Mouse (Mus musculus): Measurements from ENCODE around the gene Ttc19. TPM values are rescaled to one million over a fixed set of nuclear protein-coding genes. Genes with fewer than 3 reads are reported as not detected.
"Not testable (repeated sequence)": the region's sequence is repeated elsewhere in the genome, so short reads cannot be mapped to it uniquely, and the experiment has no call there.

Ttc19 gene
- polyA plus RNA-seq, 1 experiment from 2014 or later: 20.3 TPM

- no peak for DNase-seq (ENCODE audit: low spot score)
- Histone ChIP-seq H3K4me3 (no peak overlapping the region), H3K27me3 (ENCODE audit: insufficient read depth, poor library complexity, severe bottlenecking) (peaks cover 27% of the 10 kb centered on the region), H3K36me3 (no peaks in the 10 kb centered on the region), H3K9me3 (no peaks in the 10 kb centered on the region), H3K27ac (no peak overlapping the region), H3K4me1 (peaks cover 35% of the 10 kb centered on the region)
- 27% methylated on average over 7 of the region's 7 CpGs for WGBS
These were observed 17.3 kb upstream of the Ttc19 start for GRCm38 (mm10) chr11:62264018-62264417.

GRCm38 (mm10) chr11:62265642-62266041 is 15.6 kb upstream of the Ttc19 start:
- no peaks in the 10 kb centered on the region for H3K9me3 ChIP-seq
- no peaks in the 10 kb centered on the region for H3K36me3 ChIP-seq
- 81% methylated on average over 7 of the region's 7 CpGs for WGBS
- H3K27ac ChIP-seq: no peak overlapping the region
- DNase-seq (ENCODE audit: low spot score): no peak
- peaks cover 19% of the 10 kb centered on the region for H3K27me3 ChIP-seq (ENCODE audit: insufficient read depth, poor library complexity, severe bottlenecking)
- peaks cover 36% of the 10 kb centered on the region for H3K4me1 ChIP-seq
- H3K4me3 ChIP-seq: no peak overlapping the region

GRCm38 (mm10) chr11:62266466-62267214 is 14.6 kb upstream of the Ttc19 start:
- WGBS: 40% methylated on average over 17 of the region's 17 CpGs
- H3K4me1 ChIP-seq: peaks cover 37% of the 10 kb centered on the region
- no peak for DNase-seq (ENCODE audit: low spot score)
- H3K27me3 ChIP-seq (ENCODE audit: insufficient read depth, poor library complexity, severe bottlenecking): peaks cover 12% of the 10 kb centered on the region
- H3K4me3 ChIP-seq: no peak overlapping the region; the same call in 1 of the 2 replicates
- no peak overlapping the region for H3K27ac ChIP-seq
- H3K9me3 ChIP-seq: no peaks in the 10 kb centered on the region
- H3K36me3 ChIP-seq: no peaks in the 10 kb centered on the region

GRCm38 (mm10) chr11:62268381-62268780 is 12.9 kb upstream of the Ttc19 start:
- no peak overlapping the region for H3K27ac ChIP-seq
- H3K36me3 ChIP-seq: no peaks in the 10 kb centered on the region
- H3K27me3 ChIP-seq (ENCODE audit: insufficient read depth, poor library complexity, severe bottlenecking): peaks cover 10% of the 10 kb centered on the region; the same call in 1 of the 2 replicates
- WGBS: 75% methylated on average over 8 of the region's 8 CpGs
- H3K4me1 ChIP-seq: peaks cover 37% of the 10 kb centered on the region
- DNase-seq (ENCODE audit: low spot score): no peak
- H3K9me3 ChIP-seq: no peaks in the 10 kb centered on the region
- no peak overlapping the region for H3K4me3 ChIP-seq

GRCm38 (mm10) chr11:62269097-62269496 is 12.2 kb upstream of the Ttc19 start:
- WGBS: 64% methylated on average over 12 of the region's 12 CpGs
- no peaks in the 10 kb centered on the region for H3K9me3 ChIP-seq
- DNase-seq (ENCODE audit: low spot score): no peak
- no peak overlapping the region for H3K27ac ChIP-seq
- peaks cover 10% of the 10 kb centered on the region; the same call in 1 of the 2 replicates for H3K27me3 ChIP-seq (ENCODE audit: insufficient read depth, poor library complexity, severe bottlenecking)
- peaks cover 31% of the 10 kb centered on the region for H3K4me1 ChIP-seq
- no peak overlapping the region for H3K4me3 ChIP-seq
- no peaks in the 10 kb centered on the region for H3K36me3 ChIP-seq

- 53% methylated on average over 5 of the region's 5 CpGs for WGBS
- H3K9me3 ChIP-seq: no peaks in the 10 kb centered on the region
- no peaks in the 10 kb centered on the region for H3K27me3 ChIP-seq (ENCODE audit: insufficient read depth, poor library complexity, severe bottlenecking)
- H3K4me3 ChIP-seq: no peak overlapping the region
- no peaks in the 10 kb centered on the region for H3K36me3 ChIP-seq
- DNase-seq (ENCODE audit: low spot score): no peak
- peaks cover 28% of the 10 kb centered on the region for H3K4me1 ChIP-seq
- H3K27ac ChIP-seq: no peak overlapping the region
These were observed 10.4 kb upstream of the Ttc19 start for GRCm38 (mm10) chr11:62270851-62271250.

GRCm38 (mm10) chr11:62277086-62277485 is 4.2 kb upstream of the Ttc19 start:
- Histone ChIP-seq H3K4me3 (no peak overlapping the region), H3K27me3 (ENCODE audit: insufficient read depth, poor library complexity, severe bottlenecking) (no peaks in the 10 kb centered on the region), H3K36me3 (no peaks in the 10 kb centered on the region), H3K4me1 (no peaks in the 10 kb centered on the region; the same call in 1 of the 2 replicates), H3K27ac (no peak overlapping the region), H3K9me3 (no peaks in the 10 kb centered on the region)
- no peak for DNase-seq (ENCODE audit: low spot score)
- WGBS: 36% methylated on average over 8 of the region's 8 CpGs

- peak; percentile 89 for DNase-seq (ENCODE audit: low spot score)
- Histone ChIP-seq H3K36me3 (peaks cover 3% of the 10 kb centered on the region; the same call in 1 of the 2 replicates), H3K4me3 (no peak overlapping the region), H3K27ac (no peak overlapping the region), H3K4me1 (no peaks in the 10 kb centered on the region; the same call in 1 of the 2 replicates), H3K27me3 (ENCODE audit: insufficient read depth, poor library complexity, severe bottlenecking) (no peaks in the 10 kb centered on the region), H3K9me3 (no peaks in the 10 kb centered on the region)
- 10% methylated on average over 5 of the region's 5 CpGs for WGBS
These were observed 3.2 kb upstream of the Ttc19 start for GRCm38 (mm10) chr11:62278027-62278426.

GRCm38 (mm10) chr11:62281601-62281997 is 326 bp downstream of the Ttc19 start:
- Histone ChIP-seq H3K27me3 (ENCODE audit: insufficient read depth, poor library complexity, severe bottlenecking) (no peaks in the 10 kb centered on the region), H3K36me3 (peaks cover 33% of the 10 kb centered on the region), H3K4me3 (peak overlapping the region; percentile 93), H3K4me1 (no peaks in the 10 kb centered on the region; the same call in 1 of the 2 replicates), H3K27ac (peak overlapping the region; percentile 95), H3K9me3 (no peaks in the 10 kb centered on the region)
- WGBS: 0% methylated on average over 33 of the region's 57 CpGs
- peak; percentile 84 for DNase-seq (ENCODE audit: low spot score)

- peak; percentile 22 for DNase-seq (ENCODE audit: low spot score)
- peaks cover 52% of the 10 kb centered on the region for H3K36me3 ChIP-seq
- H3K27me3 ChIP-seq (ENCODE audit: insufficient read depth, poor library complexity, severe bottlenecking); H3K4me3 ChIP-seq; H3K4me1 ChIP-seq; H3K27ac ChIP-seq; H3K9me3 ChIP-seq: not testable (repeated sequence)
- WGBS: 92% methylated on average over 3 of the region's 3 CpGs
These were observed 2.7 kb downstream of the Ttc19 start for GRCm38 (mm10) chr11:62284020-62284419.

GRCm38 (mm10) chr11:62285020-62285419 is 3.7 kb downstream of the Ttc19 start:
- peak; percentile 55 for DNase-seq (ENCODE audit: low spot score)
- Histone ChIP-seq H3K9me3 (no peaks in the 10 kb centered on the region), H3K4me1 (no peaks in the 10 kb centered on the region), H3K36me3 (peaks cover 60% of the 10 kb centered on the region), H3K27ac (no peak overlapping the region), H3K27me3 (ENCODE audit: insufficient read depth, poor library complexity, severe bottlenecking) (no peaks in the 10 kb centered on the region), H3K4me3 (no peak overlapping the region)
- WGBS: 93% methylated on average over 8 of the region's 8 CpGs

- H3K27ac ChIP-seq: no peak overlapping the region
- H3K4me3 ChIP-seq: no peak overlapping the region
- 97% methylated on average over 1 of the region's 1 CpGs for WGBS
- H3K36me3 ChIP-seq: peaks cover 66% of the 10 kb centered on the region
- H3K27me3 ChIP-seq (ENCODE audit: insufficient read depth, poor library complexity, severe bottlenecking): no peaks in the 10 kb centered on the region
- DNase-seq (ENCODE audit: low spot score): peak; percentile 66
- no peaks in the 10 kb centered on the region for H3K9me3 ChIP-seq
- no peaks in the 10 kb centered on the region for H3K4me1 ChIP-seq
These were observed 6.4 kb downstream of the Ttc19 start for GRCm38 (mm10) chr11:62287700-62288099.

GRCm38 (mm10) chr11:62294121-62294520 is 12.8 kb downstream of the Ttc19 start:
- Histone ChIP-seq H3K27ac (no peak overlapping the region), H3K27me3 (ENCODE audit: insufficient read depth, poor library complexity, severe bottlenecking) (no peaks in the 10 kb centered on the region), H3K4me3 (no peak overlapping the region), H3K9me3 (no peaks in the 10 kb centered on the region), H3K4me1 (no peaks in the 10 kb centered on the region), H3K36me3 (peaks cover 41% of the 10 kb centered on the region)
- WGBS: 100% methylated on average over 2 of the region's 2 CpGs
- DNase-seq (ENCODE audit: low spot score): no peak
